Mouse (Mus musculus) cortical plate, adult 2 months (tissue): ENCODE data around the gene Ppih. TPM values are rescaled to one million over a fixed set of nuclear protein-coding genes. Genes with fewer than 3 reads are reported as not detected.

Experiments
- H3K27ac ChIP-seq: fragments of 200-500 bp; 2 replicates; pipeline ENCODE4 v1.5.1; 2012; ENCODE audit warnings: low read length, control low read depth, inconsistent platforms; ENCODE audit not compliant: insufficient read depth
- H3K4me1 ChIP-seq: fragments of 200-500 bp; 2 replicates; pipeline ENCODE4 v1.6.1; 2011; ENCODE audit warnings: low read length; ENCODE audit not compliant: control insufficient read depth, insufficient read depth
- H3K4me3 ChIP-seq: fragments of 200-500 bp; 2 replicates; pipeline ENCODE4 v1.5.1; 2011; ENCODE audit warnings: mild to moderate bottlenecking, low read length, control low read depth; ENCODE audit not compliant: insufficient read depth
- CTCF ChIP-seq: fragments of 200-500 bp; IDR thresholded peaks from 2 replicates; pipeline ENCODE4 v1.5.1; 2011; ENCODE audit warnings: mild to moderate bottlenecking, control low read depth, low read length; ENCODE audit not compliant: insufficient read depth; ENCODE audit errors: extremely low read depth
- POLR2A ChIP-seq: fragments of 200-500 bp; IDR thresholded peaks from 2 replicates; pipeline ENCODE4 v1.6.1; 2011; ENCODE audit warnings: mild to moderate bottlenecking, low read length, control low read depth; ENCODE audit not compliant: insufficient read depth; ENCODE audit errors: extremely low read depth
- polyA plus RNA-seq: library from polyadenylated mRNA; depleted of rRNA; stranded (reverse); fragments of >200 nt; gene quantifications from 2 replicates; pipeline ENCODE4 v1.2.3, GENCODE M21; 2012

The Ppih gene
- polyA plus RNA-seq, 1 experiment: 24.5 TPM

DNA sequence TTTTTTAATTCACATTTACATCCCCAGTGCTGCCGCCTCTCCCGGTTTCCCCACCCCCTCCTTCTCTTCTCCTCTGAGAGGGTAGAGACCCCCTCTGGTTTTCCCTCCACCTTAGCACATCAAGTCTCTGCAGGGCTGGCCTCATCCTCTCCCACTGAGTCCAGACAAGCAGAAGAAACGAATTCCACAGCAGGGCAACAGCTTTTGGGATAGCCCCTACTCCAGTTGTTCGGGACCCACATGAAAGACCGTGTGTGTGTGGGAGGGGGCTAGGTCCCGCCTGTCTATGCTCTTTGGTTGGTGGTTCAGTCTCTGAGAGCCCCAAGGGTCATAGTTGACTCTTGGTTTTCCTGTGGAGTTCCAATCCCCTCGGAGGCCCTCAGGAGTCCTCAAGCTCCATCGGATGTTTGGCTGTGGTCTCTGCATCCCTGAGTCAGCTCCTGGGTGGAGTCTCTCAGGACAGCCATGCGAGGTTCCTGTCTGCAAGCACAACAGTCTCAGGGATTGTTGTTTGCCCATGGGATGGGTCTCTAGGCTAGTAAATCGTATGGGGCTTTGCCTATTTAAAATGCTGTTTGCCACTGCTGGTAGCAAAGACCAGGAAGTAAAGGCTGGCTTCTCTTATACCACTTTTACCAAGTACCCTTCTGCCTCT, 677 bp upstream of the Ppih start:
- peaks cover 3% of the 10 kb centered on the region; the same call in 1 of the 2 replicates for H3K4me1 ChIP-seq
- no peak for TF ChIP-seq CTCF
- TF ChIP-seq POLR2A: no peak
- peak overlapping the region; percentile 45 for H3K4me3 ChIP-seq
- H3K27ac ChIP-seq: 0 out of 2 replicates have a peak overlapping the region, but pooled peaks have one; percentile 1

DNA sequence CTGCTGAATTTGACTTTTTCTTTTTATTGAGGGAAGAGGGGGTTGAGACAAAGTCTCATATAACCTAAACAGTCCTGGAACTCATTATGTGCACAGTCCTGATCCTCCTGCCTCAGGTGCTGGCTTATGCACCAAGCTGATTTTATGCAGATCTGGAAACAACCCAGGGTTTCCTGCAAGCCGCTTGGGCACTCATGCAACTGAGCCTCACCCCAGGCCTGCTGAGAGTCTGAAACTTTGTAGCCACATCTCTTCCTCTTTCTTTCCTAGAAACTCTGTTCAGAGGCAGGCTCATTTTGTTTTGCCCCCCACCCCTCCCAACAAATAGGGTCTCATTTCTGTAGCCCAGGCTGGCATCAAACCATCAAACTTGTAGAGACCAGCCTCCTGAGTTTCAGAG, 6.6 kb downstream of the Ppih start:
- H3K4me1 ChIP-seq: no peaks in the 10 kb centered on the region
- no peak overlapping the region for H3K4me3 ChIP-seq
- no peak overlapping the region for H3K27ac ChIP-seq
- TF ChIP-seq POLR2A: no peak
- TF ChIP-seq CTCF: no peak

GRCm38 (mm10) chr4:119305418-119305817, 14.9 kb downstream of the Ppih start:
- TF ChIP-seq POLR2A: no peak
- TF ChIP-seq CTCF: no peak
- Histone ChIP-seq H3K4me1 (no peaks in the 10 kb centered on the region), H3K27ac (no peak overlapping the region), H3K4me3 (no peak overlapping the region)

DNA sequence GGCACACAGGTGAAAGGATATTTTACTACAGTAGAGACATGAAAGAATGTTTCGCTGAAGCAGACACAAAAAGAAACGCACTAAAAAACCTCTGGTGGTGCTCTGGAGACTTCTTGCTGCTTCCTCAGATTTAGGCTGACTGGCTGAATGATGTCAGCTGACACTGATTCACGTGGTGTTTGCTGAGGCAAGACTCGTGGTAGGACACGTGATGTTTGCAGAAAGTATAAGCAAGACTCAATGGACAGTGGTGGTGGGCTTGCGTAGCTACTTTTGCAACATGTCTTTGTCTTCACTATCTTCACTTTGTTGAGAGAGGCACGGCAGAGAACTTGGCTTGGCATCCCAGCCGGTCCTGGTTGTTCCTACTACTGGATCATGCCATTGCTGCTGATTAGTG, 17.1 kb downstream of the Ppih start:
- TF ChIP-seq POLR2A: no peak
- TF ChIP-seq CTCF: no peak
- Histone ChIP-seq H3K27ac (no peak overlapping the region), H3K4me3 (no peak overlapping the region), H3K4me1 (no peaks in the 10 kb centered on the region)

DNA sequence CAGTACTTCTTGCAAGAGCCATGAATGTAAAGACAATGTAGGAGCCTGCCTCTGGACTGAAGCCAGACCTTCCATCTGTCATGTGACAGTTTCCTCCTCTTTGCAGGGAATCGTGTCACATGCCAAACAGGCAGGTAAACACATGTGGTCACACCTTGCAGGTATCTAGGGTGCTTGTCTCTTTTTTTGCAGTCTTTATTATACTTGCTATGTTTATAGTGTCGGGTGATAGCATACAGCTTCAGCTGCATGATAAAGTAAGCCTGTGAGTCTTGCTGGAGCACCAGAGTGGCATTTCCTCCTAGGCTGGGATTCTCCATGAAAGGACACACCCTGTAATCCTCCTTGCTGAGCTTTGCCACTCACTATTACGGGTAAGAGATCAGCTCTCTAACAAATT, 18.6 kb downstream of the Ppih start:
- Histone ChIP-seq H3K4me3 (no peak overlapping the region), H3K4me1 (no peaks in the 10 kb centered on the region), H3K27ac (no peak overlapping the region)
- TF ChIP-seq CTCF (no peak), POLR2A (no peak)

GRCm38 (mm10) chr4:119300761-119301160, 19.6 kb downstream of the Ppih start:
- no peaks in the 10 kb centered on the region for H3K4me1 ChIP-seq
- no peak overlapping the region for H3K4me3 ChIP-seq
- no peak for TF ChIP-seq CTCF
- TF ChIP-seq POLR2A: no peak
- no peak overlapping the region for H3K27ac ChIP-seq

DNA sequence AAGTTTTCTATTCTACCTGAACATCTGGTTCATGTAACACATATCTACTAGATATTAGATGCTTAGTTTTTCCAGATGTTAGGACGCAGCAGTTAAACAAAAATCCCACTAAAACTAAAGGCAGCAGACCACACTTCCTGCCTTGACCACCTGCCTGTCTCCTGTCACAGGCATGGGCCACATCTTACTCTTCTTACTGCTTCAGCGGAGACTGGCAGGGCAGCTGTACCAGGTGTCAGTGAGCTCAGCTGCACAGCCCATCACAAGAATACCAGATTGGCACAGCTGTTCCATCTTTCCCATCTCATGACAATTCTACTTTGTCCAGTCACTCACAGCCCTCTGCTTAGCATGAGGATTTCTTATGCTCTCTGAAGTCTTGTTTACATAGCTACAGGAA, 23.0 kb downstream of the Ppih start:
- Histone ChIP-seq H3K4me3 (no peak overlapping the region), H3K27ac (no peak overlapping the region), H3K4me1 (peaks cover 3% of the 10 kb centered on the region; the same call in 1 of the 2 replicates)
- TF ChIP-seq POLR2A (no peak), CTCF (no peak)

GRCm38 (mm10) chr4:119295134-119295453, 25.3 kb downstream of the Ppih start:
- Histone ChIP-seq H3K27ac (peak overlapping the region; percentile 88; the same call in 1 of the 2 replicates), H3K4me1 (peaks cover 3% of the 10 kb centered on the region; the same call in 1 of the 2 replicates), H3K4me3 (peak overlapping the region; percentile 87)
- TF ChIP-seq POLR2A (no peak), CTCF (no peak)

DNA sequence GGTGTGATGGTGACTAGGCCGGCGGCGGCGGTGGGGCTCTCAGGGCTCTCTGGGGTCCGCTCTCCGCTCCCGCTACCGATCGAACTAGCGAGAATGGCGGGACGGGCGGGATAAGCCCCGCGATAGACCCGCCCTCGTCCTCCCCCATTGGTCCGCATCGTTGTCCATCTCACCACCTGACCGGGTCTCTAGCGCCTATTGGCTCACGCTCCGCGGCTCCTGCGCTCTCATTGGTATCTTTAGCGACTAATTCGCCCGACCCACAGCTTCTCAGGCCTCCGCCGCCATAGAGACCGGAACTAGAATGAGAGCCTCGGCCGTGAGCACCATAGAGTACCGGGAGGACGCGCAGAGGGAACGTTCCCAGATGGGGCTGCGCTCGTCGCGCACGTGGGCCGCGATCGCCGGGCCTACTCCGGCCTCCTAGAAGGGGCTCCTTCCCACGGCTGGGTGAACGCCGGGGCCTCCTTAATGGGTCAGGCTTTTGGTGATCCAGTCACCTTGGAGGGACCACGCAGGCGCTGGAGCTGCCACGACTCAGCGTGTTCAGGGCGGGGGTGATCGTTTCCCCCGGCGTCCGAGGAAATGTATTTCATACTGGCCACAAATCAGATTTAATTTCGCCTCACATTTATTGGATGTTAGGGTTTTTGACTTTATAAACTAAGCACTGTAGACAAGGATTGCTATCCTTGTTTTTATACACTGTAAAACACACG, 25.8 kb downstream of the Ppih start, which contains the start of gene Ybx1:
Gene Ybx1 (minus strand): TSS at position 190 of the 719 bp plus-strand sequence.
- Histone ChIP-seq H3K27ac (peak within 1 kb of the TSS; percentile 88), H3K4me1 (peaks cover 3% of the 10 kb centered on the region; the same call in 1 of the 2 replicates), H3K4me3 (peak within 1 kb of the TSS; percentile 87)
- TF ChIP-seq CTCF (no peak), POLR2A (peak; percentile 82; the same call in 1 of the 2 replicates)

DNA sequence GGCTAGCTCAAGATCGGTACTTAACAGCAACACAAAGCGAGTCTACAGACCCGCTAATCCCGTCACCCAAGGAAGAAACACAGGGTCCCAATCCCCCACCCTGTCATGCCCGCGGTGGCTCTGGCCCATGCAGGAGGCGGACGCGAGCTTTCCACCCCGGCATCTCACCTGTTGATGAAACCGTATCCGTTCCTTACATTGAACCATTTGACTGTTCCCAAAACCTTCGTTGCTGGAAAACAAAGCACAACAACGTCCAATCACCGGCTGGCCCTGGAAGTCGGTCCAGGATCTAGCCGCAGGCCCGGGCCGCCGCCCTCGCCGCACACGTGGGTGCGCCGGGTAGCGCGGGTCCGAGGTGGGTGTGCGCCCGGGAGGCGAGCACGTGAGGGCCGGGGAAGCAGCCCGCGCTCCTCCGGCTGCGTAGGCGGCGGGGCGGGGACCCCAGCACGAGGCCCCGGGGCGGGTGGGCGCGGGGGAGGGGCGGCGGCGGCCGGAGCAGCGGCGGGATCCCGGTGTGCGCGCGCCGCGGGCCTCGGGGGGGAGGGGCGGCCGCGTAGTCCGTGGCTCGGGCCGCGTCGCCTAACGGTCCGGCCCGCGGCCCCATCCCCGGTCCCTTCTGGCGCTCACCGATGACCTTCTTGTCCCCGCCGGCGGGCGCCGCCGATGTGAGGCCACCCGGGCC, 26.6 kb downstream of the Ppih start:
- H3K4me1 ChIP-seq: peaks cover 5% of the 10 kb centered on the region; the same call in 1 of the 2 replicates
- peak overlapping the region; percentile 87 for H3K4me3 ChIP-seq
- TF ChIP-seq CTCF: no peak
- no peak for TF ChIP-seq POLR2A
- no peak overlapping the region for H3K27ac ChIP-seq
